Mouse (Mus musculus): ENCODE data around the gene Fes.

The Fes gene

DNA sequence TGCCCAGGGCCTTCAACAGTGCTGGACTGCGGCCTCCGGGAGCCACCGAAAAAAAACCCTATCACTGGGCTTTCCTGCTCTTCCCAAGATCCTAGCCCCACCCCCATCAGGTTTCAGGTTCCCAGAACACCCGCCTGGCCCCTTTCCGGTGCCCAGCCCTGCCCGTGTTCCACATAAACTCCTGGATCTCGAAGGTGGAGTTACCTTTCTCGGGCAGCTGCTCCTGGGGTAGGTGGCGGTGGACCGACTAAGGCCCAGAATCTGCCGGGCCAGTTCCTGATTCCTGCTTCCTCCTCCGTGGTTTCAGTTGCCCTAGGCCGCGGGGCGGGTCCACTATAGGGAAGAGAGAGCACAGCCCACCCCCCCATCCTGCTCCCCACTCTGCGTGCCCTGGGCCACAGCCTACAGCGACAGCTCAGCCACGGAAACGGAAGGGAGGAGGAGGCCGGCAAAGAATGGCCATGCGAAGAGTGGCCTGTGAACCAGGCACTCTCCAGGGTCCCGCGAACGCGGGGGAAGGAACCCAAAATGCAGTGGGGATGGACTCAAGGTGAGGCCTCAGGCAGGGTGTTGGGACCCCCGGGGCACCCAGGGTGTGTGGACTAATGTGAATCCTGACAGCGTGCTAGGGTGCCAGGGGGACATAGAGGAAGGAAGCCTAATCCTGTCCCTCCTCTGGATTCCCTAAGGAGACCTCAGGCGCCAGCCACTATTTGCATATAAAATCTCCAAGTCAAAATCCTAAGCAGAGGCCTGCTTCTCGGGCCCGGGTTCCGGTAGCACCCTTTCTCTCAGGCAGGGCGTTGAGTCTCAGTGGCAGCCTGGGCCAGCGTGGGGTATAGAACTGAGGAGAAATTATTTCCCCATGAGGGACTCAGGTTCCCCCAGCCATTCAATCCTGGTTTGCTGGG lies at the start of gene Fes:
Gene Fes (minus strand): TSS at position 314 of the 911 bp plus-strand sequence.
- in situ Hi-C loops (cut with MboI, MseI), result no loop called here

DNA sequence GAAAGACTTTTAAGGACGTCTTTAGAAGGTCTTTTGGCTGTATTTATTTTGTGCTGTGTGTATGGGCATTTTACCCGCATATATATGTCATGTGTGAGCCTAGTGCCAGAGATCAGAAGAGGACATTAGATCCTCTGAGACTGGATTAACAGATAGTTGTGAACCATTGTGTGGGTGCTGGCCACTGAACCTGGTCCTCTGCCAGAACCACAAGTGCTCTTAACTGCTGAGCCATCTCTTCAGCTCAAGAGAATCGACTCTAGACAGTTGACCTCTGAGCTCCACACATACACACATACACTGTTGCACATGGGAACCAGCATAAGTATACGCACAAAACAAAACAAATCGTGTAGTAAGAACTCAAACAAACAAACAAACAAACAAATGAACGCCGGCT lies 48.8 kb upstream of the Fes start:
- in situ Hi-C loops (cut with MboI, MseI), result no loop called here

DNA sequence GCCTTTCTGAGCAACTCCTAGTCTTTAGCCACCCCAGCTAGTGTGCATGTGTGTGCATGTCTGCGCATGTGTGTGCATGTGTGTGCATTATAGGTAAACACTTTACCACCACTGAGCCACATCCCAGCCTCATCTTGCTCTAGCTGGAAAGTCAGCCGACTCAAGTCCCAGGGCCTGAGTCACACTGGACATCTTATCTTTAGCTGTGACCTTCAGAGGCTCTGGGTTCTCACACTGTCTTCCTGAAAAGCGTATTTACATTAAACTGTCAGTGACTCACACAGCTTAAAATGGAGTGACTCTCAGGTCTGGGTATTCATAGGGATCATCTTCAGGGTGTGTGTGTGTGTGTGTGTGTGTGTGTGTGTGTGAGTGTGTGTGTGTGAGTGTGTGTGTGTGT lies 47.8 kb upstream of the Fes start:
- in situ Hi-C loops (cut with MboI, MseI), result no loop called here

DNA sequence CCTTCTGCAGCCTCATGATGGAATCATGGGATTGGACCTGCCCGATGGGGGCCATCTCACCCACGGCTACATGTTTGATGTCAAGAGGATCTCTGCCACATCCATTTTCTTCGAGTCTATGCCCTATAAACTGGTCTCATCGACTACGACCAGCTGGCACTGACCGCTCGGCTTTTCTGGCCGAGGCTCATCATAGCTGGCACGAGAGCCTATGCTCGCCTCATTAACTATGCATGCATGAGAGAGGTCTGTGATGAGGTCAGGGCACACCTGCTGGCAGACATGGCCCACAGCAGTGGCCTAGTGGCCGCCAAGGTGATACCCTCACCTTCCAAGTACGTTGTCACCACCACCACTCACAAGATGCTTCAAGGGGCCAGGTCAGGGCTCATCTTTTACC lies 41.9 kb upstream of the Fes start:
- in situ Hi-C loops (cut with MboI, MseI), result no loop called here

DNA sequence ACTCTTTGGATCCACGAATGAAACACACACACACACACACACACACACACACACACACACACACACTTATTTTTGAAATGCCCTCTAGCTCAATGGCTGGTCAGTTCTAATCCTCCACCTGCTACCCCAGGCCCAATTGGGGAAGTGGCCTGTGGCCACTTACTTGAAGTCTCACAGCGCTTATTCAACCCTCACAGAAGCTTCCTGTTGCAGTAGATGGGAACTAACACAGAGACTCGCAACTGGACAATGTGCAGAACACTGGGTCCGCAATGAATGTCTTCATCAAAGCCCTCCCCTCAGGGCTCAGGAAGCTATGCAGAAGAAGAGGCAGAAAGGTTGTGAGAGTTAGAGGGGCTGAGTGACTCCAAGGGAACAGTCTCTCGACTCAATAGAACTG lies 40.0 kb upstream of the Fes start:
- in situ Hi-C loops (cut with MboI, MseI), result no loop called here

DNA sequence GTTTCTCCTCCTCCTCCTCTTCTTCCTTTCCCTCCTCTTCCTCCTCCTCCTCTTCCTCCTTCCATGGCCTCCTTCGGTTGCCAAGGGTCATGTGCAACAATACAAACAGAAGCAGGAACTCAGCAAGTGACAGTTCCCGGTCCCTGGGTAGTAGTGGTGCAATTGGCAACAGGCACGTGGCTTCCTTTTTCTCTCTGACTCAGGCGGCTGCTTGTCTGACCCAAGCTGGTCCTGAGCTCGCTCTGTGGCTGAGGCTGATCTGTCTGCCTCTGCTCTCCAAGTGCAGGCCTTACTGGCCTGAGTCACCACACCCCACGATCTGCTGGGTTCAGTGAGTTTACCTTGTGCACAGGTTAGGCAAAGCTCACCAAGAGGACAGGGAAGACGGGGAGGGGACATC lies 38.6 kb upstream of the Fes start:
- in situ Hi-C loops (cut with MboI, MseI), result no loop called here

DNA sequence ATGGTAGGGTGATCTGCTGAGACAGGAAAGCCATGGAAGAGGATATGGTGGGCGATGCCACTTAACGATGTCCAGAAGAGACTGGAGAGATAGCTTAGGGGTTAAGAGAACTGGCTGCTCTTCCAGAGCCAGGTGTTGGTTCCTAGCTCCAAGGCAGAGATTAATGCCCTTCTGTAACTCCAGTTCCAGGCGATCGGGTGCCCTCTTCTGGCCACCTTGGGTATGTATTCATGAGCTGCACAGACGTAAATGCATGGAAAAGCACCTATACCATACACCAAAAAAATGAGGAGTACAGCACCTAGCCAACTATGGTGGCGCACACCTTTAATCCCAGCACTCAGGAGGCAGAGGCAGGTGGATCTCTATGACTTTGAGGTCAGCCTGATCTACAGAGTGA lies 37.0 kb upstream of the Fes start:
- in situ Hi-C loops (cut with MboI, MseI), result no loop called here

DNA sequence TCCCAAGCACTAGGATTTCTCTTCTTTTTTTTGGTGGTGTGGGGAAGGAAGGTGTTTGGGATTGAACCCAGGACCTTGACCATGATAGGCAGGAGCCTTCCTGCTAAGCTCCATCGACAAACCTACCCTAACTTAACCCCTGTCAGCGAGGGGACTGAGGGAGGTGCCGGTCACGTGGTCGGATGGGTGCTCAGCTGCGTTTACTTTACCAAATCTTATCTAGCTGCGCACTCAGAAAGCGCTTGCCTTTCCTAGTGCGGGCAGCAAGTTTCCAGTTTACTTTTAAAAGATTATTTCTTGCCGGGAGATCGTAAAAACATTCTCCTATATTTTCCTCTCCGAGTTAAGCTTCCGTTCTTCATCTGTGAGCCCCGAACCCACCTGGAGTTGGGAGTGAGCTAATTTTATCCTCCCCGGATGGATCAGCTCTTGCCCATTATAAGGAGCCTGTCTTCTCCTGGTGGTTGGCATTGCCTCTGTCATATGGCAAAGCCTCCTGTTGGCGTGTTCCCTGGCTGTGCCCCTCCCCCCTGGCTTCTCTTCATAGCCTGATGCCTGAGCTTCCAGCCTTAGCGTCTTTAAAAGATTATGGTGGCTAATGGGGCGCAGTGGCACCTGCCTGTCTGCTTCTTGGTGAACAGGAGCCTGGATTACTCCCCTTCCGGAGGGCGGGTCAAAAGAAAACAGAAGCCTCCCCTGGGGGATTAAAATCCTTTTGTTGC lies 35.2 kb upstream of the Fes start:
- in situ Hi-C loops (cut with MboI, MseI), result no loop called here

DNA sequence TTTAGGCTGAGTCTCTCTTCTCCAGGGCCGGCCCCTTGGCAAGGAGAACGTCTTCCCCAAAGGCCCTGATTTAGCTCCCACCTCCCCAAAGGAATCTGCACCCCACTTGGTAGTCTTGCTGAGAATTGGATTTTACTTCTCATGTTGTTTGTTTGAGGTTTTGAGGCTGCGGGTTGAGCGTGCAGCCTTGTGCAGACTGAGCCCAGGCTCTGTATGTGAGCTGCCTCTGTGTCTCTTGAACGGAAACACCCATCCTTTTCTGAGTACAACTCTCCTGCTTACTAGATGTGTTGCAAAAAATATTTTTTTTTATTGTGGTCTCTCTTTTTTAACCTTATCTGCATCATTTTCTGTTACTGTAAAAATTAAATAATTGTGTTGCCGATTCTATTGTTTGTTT lies 33.8 kb upstream of the Fes start:
- in situ Hi-C loops (cut with MboI, MseI), result no loop called here

DNA sequence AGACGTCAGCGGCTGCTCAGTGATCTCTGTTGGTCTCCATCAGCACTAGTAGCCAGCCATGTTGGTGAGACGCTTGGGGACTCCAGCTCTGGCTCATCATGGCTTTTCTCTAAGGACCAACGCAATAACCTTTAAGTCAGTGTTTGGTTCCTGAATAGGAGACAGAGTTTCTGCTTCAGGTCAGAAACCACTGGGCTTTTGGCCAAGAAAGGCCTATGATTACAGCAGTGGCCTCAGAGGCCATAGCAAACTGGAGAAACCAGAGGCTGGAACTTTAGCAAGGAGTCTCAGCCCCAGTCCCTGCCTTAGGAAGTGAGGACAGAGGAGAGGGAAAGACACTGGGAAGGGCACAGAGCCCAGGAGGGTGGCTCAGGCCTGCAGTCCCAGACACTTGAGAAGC lies 32.8 kb upstream of the Fes start:
- in situ Hi-C loops (cut with MboI, MseI), result no loop called here

DNA sequence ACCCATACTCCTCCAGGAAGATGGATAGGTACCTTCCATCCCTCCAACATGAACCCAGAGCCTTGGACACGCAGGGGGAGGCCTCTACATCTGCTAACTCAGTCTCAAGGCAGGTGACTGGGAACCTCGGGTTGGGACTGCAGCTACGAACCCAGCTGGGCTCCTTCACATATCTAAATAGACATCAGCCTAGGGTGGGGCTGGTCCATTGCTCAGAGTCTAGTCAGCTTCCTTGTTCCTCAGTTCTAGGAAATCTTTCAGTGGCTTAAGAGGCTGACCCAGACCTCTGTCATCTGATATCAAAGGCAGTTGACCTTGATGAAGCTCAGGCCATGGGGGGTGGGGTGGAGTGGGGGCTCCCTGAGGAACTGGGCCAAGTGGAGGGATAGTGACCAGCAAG lies 31.5 kb upstream of the Fes start:
- in situ Hi-C loops (cut with MboI, MseI), result loop anchor here (10.0 kb wide), 1 partner anchor 1524 kb away; the partner anchor contains the start of gene Aen

DNA sequence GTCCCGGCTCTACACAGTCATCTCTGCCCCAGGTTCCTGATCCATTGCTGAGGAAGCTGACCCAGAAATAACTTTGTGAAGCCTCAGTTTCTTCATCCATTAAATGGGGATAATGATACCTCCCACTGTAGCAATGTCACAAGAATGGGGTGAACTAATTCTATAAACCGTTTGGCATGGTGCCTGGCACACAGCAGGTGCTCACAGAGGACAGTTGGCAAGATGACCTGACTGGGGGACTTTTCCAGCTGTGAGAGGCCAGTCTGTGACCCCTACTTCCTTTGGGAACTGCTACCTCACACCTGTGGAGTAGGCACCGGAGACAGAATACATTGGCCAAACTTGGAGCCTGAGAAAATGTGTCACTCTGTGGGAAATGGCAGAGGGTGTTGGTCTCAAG lies 30.3 kb upstream of the Fes start:
- in situ Hi-C loops (cut with MboI, MseI), result loop anchor here (10.0 kb wide), 1 partner anchor 1523 kb away; the partner anchor contains the start of gene Aen

DNA sequence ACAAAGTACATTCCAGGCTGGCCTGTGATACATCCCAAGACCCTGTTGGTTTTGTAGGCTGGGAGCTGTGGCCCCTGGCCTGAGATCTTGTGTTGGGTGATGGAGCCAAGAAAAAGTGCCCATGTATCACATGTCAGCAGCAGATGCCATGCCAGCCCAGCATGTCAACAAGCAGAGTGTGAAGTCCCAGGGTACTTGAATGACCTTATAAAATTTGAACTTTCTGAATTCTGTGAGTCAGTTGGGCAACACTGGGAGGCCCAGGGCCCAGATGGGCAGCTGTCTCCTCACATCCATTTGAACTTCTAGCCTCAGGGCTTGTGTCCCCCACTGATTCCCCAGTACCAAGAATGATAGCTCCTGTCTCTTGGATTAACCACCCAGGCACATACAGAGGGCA lies 29.9 kb upstream of the Fes start:
- in situ Hi-C loops (cut with MboI, MseI), result loop anchor here (10.0 kb wide), 1 partner anchor 1523 kb away; the partner anchor contains the start of gene Aen

DNA sequence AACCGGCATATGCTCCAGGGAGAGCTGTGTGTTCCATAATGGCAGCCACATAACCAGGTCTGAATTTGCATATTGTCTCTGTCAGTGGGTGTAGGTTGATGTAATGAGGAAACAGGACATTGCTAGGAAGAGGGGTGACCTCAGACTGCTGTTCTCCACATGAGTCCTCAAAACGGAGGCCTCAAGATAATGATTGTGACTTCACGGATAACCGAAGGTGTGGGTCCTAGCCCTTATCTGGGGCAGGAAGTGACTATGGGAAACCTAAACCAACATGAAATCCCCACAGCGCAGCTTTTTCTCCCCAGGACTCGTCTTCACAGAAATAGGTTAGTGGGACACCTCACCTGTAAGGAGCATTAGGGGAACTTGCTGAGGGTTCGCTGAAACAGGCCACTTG lies 29.2 kb upstream of the Fes start:
- in situ Hi-C loops (cut with MboI, MseI), result loop anchor here (10.0 kb wide), 1 partner anchor 1522 kb away; the partner anchor contains the start of gene Aen

DNA sequence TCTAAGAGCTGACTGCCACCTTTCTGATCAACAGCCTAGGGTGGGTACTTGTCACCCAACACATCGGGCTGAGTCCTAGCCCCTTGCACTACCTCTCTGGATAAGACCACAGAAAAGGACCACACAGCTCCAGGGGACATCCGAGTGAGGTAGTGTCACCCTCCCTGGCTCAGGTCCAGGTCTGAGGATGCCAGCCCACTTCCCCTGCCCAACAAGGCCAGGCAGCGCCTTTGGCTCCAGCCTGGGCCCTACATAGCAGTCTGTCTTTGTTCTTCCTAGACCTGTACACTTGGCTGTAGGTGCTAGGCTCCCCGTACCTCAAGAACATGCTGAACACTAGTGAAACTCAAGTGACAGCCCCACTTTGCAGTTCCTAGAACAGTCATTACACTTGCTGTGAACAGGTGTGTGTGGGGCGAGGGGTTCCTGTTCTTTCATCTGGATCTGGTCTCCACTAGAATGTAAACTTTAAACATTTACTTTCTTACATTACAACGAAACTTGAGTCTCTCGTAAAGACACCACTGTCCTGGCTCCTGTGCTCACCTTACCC lies 26.6 kb upstream of the Fes start:
- in situ Hi-C loops (cut with MboI, MseI), result loop anchor here (10.0 kb wide), 1 partner anchor 1520 kb away; the partner anchor contains the start of gene Aen

DNA sequence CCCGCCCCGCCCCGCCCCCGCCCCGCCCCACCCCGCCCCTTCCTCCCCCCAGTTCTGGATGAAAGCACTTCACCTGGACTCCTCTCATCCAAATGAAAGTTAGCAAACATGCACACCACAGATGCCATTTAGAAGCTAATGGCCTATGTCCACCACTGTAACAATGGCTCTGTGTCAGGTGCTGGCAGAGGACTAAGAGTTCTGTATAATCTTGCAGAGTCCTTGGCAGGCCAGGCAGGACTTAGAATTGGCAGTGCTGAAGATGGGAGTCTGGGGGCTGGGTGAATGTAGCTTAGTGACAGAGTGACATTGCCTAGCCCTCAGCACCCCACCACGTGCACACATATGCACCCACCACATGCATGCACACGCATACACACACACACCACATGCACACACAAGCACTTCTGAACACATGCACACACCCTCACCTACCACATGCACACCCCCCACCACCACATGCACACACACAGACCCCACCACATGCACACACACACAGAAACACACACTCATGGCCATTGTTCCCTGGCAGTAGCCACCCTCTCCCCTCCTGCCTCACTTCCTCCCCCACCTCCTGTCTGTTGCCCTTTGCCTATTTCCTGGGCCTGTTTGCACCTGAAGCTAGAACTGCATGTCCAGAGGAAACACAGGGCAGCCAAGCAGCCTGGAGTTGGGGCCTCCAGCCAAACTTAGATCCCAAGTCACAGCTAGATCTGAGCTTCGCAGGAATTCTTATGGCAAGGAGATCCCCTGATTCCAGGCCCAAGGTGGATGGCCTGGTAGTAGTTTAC lies 26.0 kb upstream of the Fes start:
- in situ Hi-C loops (cut with MboI, MseI), result loop anchor here (10.0 kb wide), 1 partner anchor 1519 kb away; the partner anchor contains the start of gene Aen

DNA sequence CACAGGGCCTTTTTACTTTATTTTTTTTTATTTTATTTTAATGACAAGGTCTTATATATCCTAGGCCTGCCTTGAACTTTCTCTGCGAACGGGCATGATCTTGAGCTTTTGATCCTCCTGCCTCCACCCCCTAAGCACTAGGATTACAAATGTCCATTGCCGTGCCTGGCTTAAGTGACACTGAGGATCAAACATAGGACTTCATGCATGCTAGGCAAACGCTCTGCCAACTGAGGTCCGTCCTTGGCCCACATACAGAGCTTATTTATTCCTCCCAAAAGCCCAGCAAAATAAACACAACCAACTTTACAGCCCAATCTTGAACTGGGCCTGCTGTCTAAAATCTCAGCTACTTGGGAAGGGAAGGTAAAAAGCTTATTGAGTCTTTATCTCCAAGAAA lies 25.0 kb upstream of the Fes start:
- in situ Hi-C loops (cut with MboI, MseI), result loop anchor here (10.0 kb wide), 1 partner anchor 1518 kb away; the partner anchor contains the start of gene Aen

DNA sequence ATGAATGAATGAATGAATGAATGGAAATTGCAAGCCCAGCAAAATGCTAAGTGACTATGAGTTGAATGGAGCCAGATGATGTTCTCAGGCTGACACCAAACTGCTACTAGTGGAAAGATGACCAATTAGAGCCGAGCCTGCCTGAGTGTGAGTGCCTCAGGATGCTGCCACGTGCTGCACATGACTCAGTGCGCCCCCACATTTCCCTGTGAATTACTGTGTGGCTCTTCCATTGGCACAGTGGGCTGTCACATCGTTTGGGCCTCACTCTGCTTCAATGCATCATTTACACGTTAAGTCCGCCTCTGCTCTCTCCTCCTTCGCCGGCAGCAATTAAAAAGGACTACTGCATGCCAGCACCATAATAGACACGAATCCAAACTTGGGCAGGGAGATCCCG lies 24.5 kb upstream of the Fes start:
- in situ Hi-C loops (cut with MboI, MseI), result loop anchor here (10.0 kb wide), 1 partner anchor 1517 kb away; the partner anchor contains the start of gene Aen

DNA sequence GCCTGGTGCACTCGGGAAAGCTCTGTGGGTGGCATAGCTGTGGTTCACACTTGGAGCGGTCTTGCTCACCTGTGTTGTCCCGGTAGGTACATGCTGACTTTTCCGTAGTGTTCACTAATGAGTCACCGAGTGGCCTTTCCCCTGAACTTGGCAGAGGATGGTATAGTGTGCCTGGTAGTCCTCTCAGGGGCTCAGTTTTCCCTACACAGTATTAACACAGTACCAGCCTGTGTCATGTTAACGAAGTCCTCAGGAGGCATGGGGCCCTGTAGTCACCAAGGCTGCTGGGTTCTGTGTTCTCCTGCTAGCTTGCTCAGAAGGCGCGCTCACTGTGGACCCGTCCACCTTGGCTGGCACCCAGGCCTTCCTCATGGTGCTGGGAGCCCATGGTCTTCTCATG lies 22.6 kb upstream of the Fes start:
- in situ Hi-C loops (cut with MboI, MseI), result loop anchor here (10.0 kb wide), 1 partner anchor 1516 kb away; the partner anchor contains the start of gene Aen

DNA sequence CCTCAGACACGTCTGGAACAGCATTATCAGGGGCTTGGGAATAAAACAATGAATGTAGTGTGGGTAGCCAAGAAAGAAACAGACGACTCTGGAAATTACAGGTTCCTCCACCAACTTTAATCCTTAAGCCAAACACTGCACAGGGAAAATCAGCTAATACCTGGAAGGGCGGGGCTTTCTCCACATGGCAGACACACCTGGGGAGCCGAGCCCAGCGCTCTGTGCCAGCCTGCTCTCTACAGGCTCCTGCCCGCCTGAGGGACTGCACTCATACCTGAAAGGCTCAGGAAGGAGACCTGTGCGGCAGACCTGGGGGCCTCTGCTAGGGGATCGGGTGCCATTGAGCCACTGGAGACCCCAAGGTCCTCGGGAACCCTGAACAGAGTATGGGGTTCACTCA lies 20.0 kb upstream of the Fes start:
- in situ Hi-C loops (cut with MboI, MseI), result no loop called here

DNA sequence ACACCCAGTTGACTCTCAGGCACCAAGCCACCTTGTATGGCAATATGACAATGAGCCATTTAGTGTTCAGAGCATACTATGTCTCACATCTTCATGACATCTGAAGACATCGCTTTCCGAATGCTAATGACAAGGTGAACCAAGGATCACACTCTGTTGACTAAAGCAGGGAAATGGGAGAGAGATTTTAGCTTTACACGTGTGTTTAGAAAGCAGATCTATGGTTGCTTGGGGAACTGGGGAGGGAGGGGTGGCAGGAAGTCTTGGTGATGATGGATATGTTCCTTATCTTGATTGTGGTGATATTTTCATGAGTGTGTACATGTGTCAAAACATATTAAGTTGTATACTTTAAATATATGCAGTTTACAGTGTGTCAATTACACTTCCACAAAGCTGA lies 18.4 kb upstream of the Fes start:
- in situ Hi-C loops (cut with MboI, MseI), result no loop called here

Measured in T-helper 1 cell (primary cell).